Mouse (Mus musculus) liver, embryonic 12.5 days (tissue): ENCODE data around the gene Neurl2. TPM values are rescaled to one million over a fixed set of nuclear protein-coding genes. Genes with fewer than 3 reads are reported as not detected.
"Not testable (repeated sequence)": the region's sequence is repeated elsewhere in the genome, so short reads cannot be mapped to it uniquely, and the experiment has no call there.

Experiments
- ATAC-seq: fragments of 200-750 bp; cut with Nextera tagmentation; 2 replicates; pipeline ENCODE4 v1.8.0; 2017; ENCODE audit warnings: moderate number of reproducible peaks, mild to moderate bottlenecking, moderate library complexity
- H3K27ac ChIP-seq: fragments of 300-500 bp; sonication (generic); 2 replicates; pipeline ENCODE4 v1.5.1; 2016; ENCODE audit warnings: mild to moderate bottlenecking
- H3K27me3 ChIP-seq: fragments of 300-500 bp; sonication (generic); replicated peaks from 2 replicates; pipeline ENCODE4 v1.6.1; 2016; ENCODE audit warnings: mild to moderate bottlenecking, moderate library complexity
- H3K36me3 ChIP-seq: fragments of 300-500 bp; sonication (generic); 2 replicates; pipeline ENCODE4 v1.6.1; 2016; ENCODE audit warnings: mild to moderate bottlenecking, moderate library complexity
- H3K4me1 ChIP-seq: fragments of 300-500 bp; sonication (generic); 2 replicates; pipeline ENCODE4 v1.6.1; 2016
- H3K4me2 ChIP-seq: fragments of 300-500 bp; sonication (generic); 2 replicates; pipeline ENCODE4 v1.6.1; 2016; ENCODE audit warnings: mild to moderate bottlenecking, moderate library complexity
- H3K4me3 ChIP-seq: fragments of 300-500 bp; sonication (generic); 2 replicates; pipeline ENCODE4 v1.5.1; 2016; ENCODE audit warnings: mild to moderate bottlenecking, moderate library complexity
- H3K9ac ChIP-seq: fragments of 300-500 bp; sonication (generic); 2 replicates; pipeline ENCODE4 v1.6.1; 2016; ENCODE audit warnings: mild to moderate bottlenecking, moderate library complexity
- H3K9me3 ChIP-seq: fragments of 300-500 bp; sonication (generic); replicated peaks from 2 replicates; pipeline ENCODE4 v1.6.1; 2016; ENCODE audit warnings: mild to moderate bottlenecking, moderate library complexity
- WGBS: fragments of 180-500 bp; shearing (Covaris S2); methylation state at CpG from one replicate; pipeline ENCODE4 v1.1.7; 2016; ENCODE audit not compliant: insufficient replicate concordance; 5-methylcytosine and 5-hydroxymethylcytosine counted together
- polyA plus RNA-seq: library from polyadenylated mRNA; unstranded; fragments of >200 nt; fragmentation: Nextera tagmentation; extraction: Ambion mirVana; gene quantifications from 2 replicates; pipeline ENCODE4 v1.2.1, GENCODE M21; 2016

Gene Neurl2
- polyA plus RNA-seq, 1 experiment from 2014 or later = 2.2 TPM

DNA sequence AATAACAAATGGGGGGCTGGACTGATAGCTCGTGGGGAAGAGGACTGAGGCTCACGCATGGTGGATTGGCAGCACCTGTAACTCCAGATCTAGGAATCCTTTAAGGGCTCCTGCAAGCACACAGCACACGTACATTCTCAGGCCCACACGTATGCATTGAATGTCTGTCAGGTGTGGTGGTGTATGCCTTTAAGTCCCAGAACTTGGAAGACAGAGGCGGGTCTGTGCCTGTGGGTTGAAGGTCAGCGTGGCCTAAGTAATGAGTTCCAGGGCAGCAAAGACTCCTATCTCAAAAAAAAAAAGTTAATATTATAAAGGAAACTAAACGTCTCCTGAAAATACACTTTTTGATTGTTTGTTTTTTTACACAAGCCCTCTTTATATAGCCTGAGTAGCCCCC is 26.6 kb downstream of the Neurl2 start:
- H3K36me3 ChIP-seq = peaks cover 36% of the 10 kb centered on the region
- peak overlapping the region; percentile 92 for H3K4me2 ChIP-seq
- no peak for ATAC-seq
- no peaks in the 10 kb centered on the region for H3K27me3 ChIP-seq
- peak overlapping the region; percentile 85; the same call in 1 of the 2 replicates for H3K9ac ChIP-seq
- no peaks in the 10 kb centered on the region for H3K9me3 ChIP-seq
- H3K4me1 ChIP-seq = peaks cover 42% of the 10 kb centered on the region
- WGBS = 66% methylated on average over 7 of the region's 7 CpGs
- 0 out of 2 replicates have a peak overlapping the region, but pooled peaks have one; percentile 39 for H3K27ac ChIP-seq
- H3K4me3 ChIP-seq = no peak overlapping the region; the same call in 1 of the 2 replicates

GRCm38 (mm10) chr2:164805332-164805718 is 27.9 kb downstream of the Neurl2 start:
- 1% methylated on average over 21 of the region's 21 CpGs for WGBS
- H3K27me3 ChIP-seq = no peaks in the 10 kb centered on the region
- ATAC-seq = peak; percentile 79
- no peaks in the 10 kb centered on the region for H3K9me3 ChIP-seq
- H3K9ac ChIP-seq = peak overlapping the region; percentile 85
- peaks cover 47% of the 10 kb centered on the region for H3K36me3 ChIP-seq
- peak overlapping the region; percentile 96 for H3K27ac ChIP-seq
- H3K4me3 ChIP-seq = peak overlapping the region; percentile 71
- peak overlapping the region; percentile 92 for H3K4me2 ChIP-seq
- H3K4me1 ChIP-seq = peaks cover 42% of the 10 kb centered on the region

GRCm38 (mm10) chr2:164804533-164805331 is 28.5 kb downstream of the Neurl2 start, which contains the start of the genes Acot8 and Zswim3:
Acot8 (minus strand) TSS chr2:164804882.
Zswim3 (plus strand) TSS chr2:164805098.
- Histone ChIP-seq H3K4me1 (peaks cover 42% of the 10 kb centered on the region), H3K4me2 (peak within 1 kb of the TSS; percentile 92), H3K27ac (peak within 1 kb of the TSS; percentile 96), H3K27me3 (no peaks in the 10 kb centered on the region), H3K4me3 (peak within 1 kb of the TSS; percentile 71), H3K9me3 (no peaks in the 10 kb centered on the region), H3K9ac (peak within 1 kb of the TSS; percentile 85), H3K36me3 (peaks cover 47% of the 10 kb centered on the region)
- peak; percentile 92 for ATAC-seq
- under 1% methylated on average over 47 of the region's 47 CpGs for WGBS

DNA sequence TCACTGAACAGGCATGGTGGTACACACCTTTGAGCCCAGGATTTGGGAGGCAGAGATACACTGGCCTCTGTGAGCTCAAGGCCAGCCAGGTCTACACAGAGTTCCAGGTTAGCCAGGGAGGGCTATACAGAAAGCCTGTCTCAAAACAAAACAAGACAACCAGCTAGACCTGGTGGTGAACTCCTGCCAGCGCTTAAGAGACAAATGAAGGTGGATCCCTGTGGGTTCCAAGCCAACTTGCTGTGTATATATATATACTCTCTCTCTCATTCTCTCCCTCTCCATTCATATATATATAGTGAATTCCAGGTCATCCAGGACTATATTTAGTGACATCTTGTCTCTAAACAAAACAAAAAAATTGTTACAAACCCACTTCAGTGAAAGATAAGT is 29.3 kb downstream of the Neurl2 start:
- Histone ChIP-seq H3K4me1 (peaks cover 42% of the 10 kb centered on the region), H3K9ac (peak overlapping the region; percentile 85), H3K4me2 (peak overlapping the region; percentile 92), H3K27me3 (no peaks in the 10 kb centered on the region), H3K4me3 (peak overlapping the region; percentile 71), H3K27ac (peak overlapping the region; percentile 77), H3K36me3 (peaks cover 48% of the 10 kb centered on the region), H3K9me3 (no peaks in the 10 kb centered on the region)
- WGBS = 48% methylated on average over 1 of the region's 1 CpGs
- no peak for ATAC-seq

GRCm38 (mm10) chr2:164803201-164803920 is 29.9 kb downstream of the Neurl2 start:
- H3K9ac ChIP-seq = peak overlapping the region; percentile 85
- 81% methylated on average over 16 of the region's 16 CpGs for WGBS
- peak overlapping the region; percentile 92 for H3K4me2 ChIP-seq
- H3K9me3 ChIP-seq = no peaks in the 10 kb centered on the region
- no peak for ATAC-seq
- H3K27ac ChIP-seq = peak overlapping the region; percentile 77
- H3K4me1 ChIP-seq = peaks cover 42% of the 10 kb centered on the region
- no peaks in the 10 kb centered on the region for H3K27me3 ChIP-seq
- H3K4me3 ChIP-seq = peak overlapping the region; percentile 71
- H3K36me3 ChIP-seq = peaks cover 48% of the 10 kb centered on the region

- 83% methylated on average over 13 of the region's 13 CpGs for WGBS
- H3K27ac ChIP-seq = no peak overlapping the region
- H3K9me3 ChIP-seq = no peaks in the 10 kb centered on the region
- no peak for ATAC-seq
- H3K4me1 ChIP-seq = peaks cover 18% of the 10 kb centered on the region
- H3K4me2 ChIP-seq = no peak overlapping the region
- no peaks in the 10 kb centered on the region for H3K27me3 ChIP-seq
- no peak overlapping the region for H3K4me3 ChIP-seq
- peaks cover 74% of the 10 kb centered on the region for H3K36me3 ChIP-seq
- H3K9ac ChIP-seq = no peak overlapping the region
Observed at GRCm38 (mm10) chr2:164800252-164801004, 32.8 kb downstream of the Neurl2 start.

GRCm38 (mm10) chr2:164798554-164798953 is 34.7 kb downstream of the Neurl2 start:
- WGBS = 73% methylated on average over 6 of the region's 6 CpGs
- ATAC-seq = not testable (repeated sequence)
- H3K36me3 ChIP-seq = peaks cover 88% of the 10 kb centered on the region

DNA sequence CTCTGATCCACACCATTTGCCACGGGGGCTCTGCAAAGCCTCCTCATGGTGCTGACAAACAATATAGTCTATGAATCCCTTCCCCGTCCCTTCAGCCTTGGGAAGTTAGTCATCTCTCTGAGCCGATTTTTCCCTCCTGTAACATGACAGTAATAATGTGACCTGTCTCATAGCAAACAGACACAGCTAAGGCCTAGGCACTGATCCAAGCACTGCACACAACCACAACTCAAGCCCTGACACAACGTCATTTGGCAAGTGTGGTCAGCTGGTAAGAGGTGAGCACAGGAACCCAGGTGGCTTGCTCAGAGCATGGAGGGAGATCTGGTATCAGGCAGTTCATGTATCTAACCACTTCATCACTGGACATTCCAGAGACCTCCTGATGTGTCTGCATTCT is 37.4 kb downstream of the Neurl2 start:
- 78% methylated on average over 4 of the region's 4 CpGs for WGBS
- Histone ChIP-seq H3K4me2 (no peak overlapping the region), H3K36me3 (peaks cover 93% of the 10 kb centered on the region), H3K27me3 (no peaks in the 10 kb centered on the region), H3K4me1 (peaks cover 10% of the 10 kb centered on the region; the same call in 1 of the 2 replicates), H3K27ac (no peak overlapping the region), H3K9me3 (no peaks in the 10 kb centered on the region), H3K9ac (no peak overlapping the region), H3K4me3 (no peak overlapping the region)
- ATAC-seq = no peak

More at GRCm38 (mm10) chr2:164798554-164798953, 34.7 kb downstream of the Neurl2 start:
- H3K4me1 ChIP-seq = peaks cover 14% of the 10 kb centered on the region
- not testable (repeated sequence) for H3K27ac ChIP-seq, H3K4me2 ChIP-seq, H3K9ac ChIP-seq, H3K27me3 ChIP-seq, H3K9me3 ChIP-seq, H3K4me3 ChIP-seq

- no peak overlapping the region for H3K9ac ChIP-seq
- peaks cover 92% of the 10 kb centered on the region for H3K36me3 ChIP-seq
- WGBS = 31% methylated on average over 5 of the region's 5 CpGs
Observed at GRCm38 (mm10) chr2:164794293-164794692, 39.0 kb downstream of the Neurl2 start.

DNA sequence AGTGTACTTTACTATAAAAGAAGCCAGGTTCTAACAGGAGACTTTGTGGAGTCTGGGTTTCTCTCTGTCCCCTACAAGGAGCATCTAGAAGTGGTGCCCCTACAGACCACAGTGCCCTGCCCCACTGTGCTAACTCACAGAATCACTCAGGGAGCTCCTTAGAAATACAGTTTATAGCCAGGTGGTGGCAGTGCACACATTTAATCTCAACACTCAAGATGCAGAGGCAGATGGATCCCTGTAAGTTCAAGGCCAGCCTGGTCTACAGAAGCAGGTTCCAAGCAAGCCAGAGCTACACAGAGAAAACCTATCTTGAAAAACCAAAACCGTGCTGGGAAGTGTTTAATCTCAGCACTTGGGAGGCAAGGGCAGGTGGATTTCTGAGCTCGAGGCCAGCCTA is 39.5 kb downstream of the Neurl2 start:
- H3K9ac ChIP-seq = no peak overlapping the region
- H3K4me2 ChIP-seq = no peak overlapping the region
- H3K27me3 ChIP-seq = no peaks in the 10 kb centered on the region
- H3K4me3 ChIP-seq = no peak overlapping the region
- H3K27ac ChIP-seq = peak overlapping the region; percentile 4; the same call in 1 of the 2 replicates
- no peak for ATAC-seq
- peaks cover 90% of the 10 kb centered on the region for H3K36me3 ChIP-seq
- H3K4me1 ChIP-seq = peaks cover 21% of the 10 kb centered on the region
- WGBS = 80% methylated on average over 2 of the region's 2 CpGs
- H3K9me3 ChIP-seq = no peaks in the 10 kb centered on the region

More at GRCm38 (mm10) chr2:164794293-164794692, 39.0 kb downstream of the Neurl2 start:
- Histone ChIP-seq H3K9me3 (no peaks in the 10 kb centered on the region), H3K27me3 (no peaks in the 10 kb centered on the region), H3K4me1 (peaks cover 18% of the 10 kb centered on the region), H3K4me2 (no peak overlapping the region), H3K27ac (no peak overlapping the region), H3K4me3 (no peak overlapping the region)
- ATAC-seq = peak; percentile 70; the same call in 1 of the 2 replicates

DNA sequence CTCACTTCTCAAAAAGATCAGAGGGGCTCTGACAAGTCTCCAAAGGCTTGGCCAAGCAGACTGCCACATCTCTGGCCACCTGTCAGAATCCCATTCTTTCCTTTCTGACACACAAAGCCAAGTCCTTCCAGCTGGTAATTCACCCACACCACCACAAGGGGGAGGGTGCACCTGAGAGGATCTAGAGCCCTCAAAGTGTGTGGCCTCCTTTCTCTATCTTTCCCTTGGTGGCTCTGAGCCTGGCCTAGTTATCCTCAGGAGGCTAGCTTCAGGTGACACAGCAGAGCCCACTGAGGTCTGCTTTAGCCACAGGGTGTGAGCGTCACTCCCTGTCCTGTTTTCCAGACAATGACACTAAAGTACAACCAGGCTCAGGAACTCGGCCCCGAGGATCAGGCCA is 40.0 kb downstream of the Neurl2 start:
- Histone ChIP-seq H3K4me1 (peaks cover 26% of the 10 kb centered on the region), H3K9ac (no peak overlapping the region), H3K9me3 (no peaks in the 10 kb centered on the region), H3K36me3 (peaks cover 90% of the 10 kb centered on the region), H3K27ac (0 out of 2 replicates have a peak overlapping the region, but pooled peaks have one; percentile 4), H3K27me3 (no peaks in the 10 kb centered on the region), H3K4me2 (no peak overlapping the region), H3K4me3 (no peak overlapping the region)
- ATAC-seq = peak; percentile 24; the same call in 1 of the 2 replicates
- 89% methylated on average over 3 of the region's 3 CpGs for WGBS
